Mouse (Mus musculus): ENCODE results near the gene Creb3l1.

Gene Creb3l1

GRCm38 (mm10) chr2:91963443-91963932 lies 60.8 kb downstream of the Creb3l1 start:
- DNase-seq (ENCODE audit: low spot score) = peak; percentile 94

- DNase-seq (ENCODE audit: low spot score) = no peak
Observed at GRCm38 (mm10) chr2:91962864-91963401, 61.4 kb downstream of the Creb3l1 start.

- DNase-seq (ENCODE audit: low spot score) = no peak
Observed at GRCm38 (mm10) chr2:91961901-91962761, 62.2 kb downstream of the Creb3l1 start.

- no peak for DNase-seq (ENCODE audit: low spot score)
Observed at GRCm38 (mm10) chr2:91960459-91960858, 63.8 kb downstream of the Creb3l1 start.

GRCm38 (mm10) chr2:91959544-91960410 lies 64.5 kb downstream of the Creb3l1 start:
- DNase-seq (ENCODE audit: low spot score) = no peak

GRCm38 (mm10) chr2:91958701-91959457 lies 65.4 kb downstream of the Creb3l1 start:
- peak; percentile 77 for DNase-seq (ENCODE audit: low spot score)

GRCm38 (mm10) chr2:91958049-91958448 lies 66.3 kb downstream of the Creb3l1 start:
- DNase-seq (ENCODE audit: low spot score) = no peak

- DNase-seq (ENCODE audit: low spot score) = no peak
Observed at GRCm38 (mm10) chr2:91957096-91957495, 67.2 kb downstream of the Creb3l1 start.

GRCm38 (mm10) chr2:91955875-91956274 lies 68.4 kb downstream of the Creb3l1 start:
- DNase-seq (ENCODE audit: low spot score) = no peak

GRCm38 (mm10) chr2:91955121-91955591 lies 69.1 kb downstream of the Creb3l1 start:
- no peak for DNase-seq (ENCODE audit: low spot score)

- no peak for DNase-seq (ENCODE audit: low spot score)
Observed at GRCm38 (mm10) chr2:91953825-91954224, 70.5 kb downstream of the Creb3l1 start.

- no peak for DNase-seq (ENCODE audit: low spot score)
Observed at GRCm38 (mm10) chr2:91950275-91951085, 73.8 kb downstream of the Creb3l1 start.

- DNase-seq (ENCODE audit: low spot score) = no peak
Observed at GRCm38 (mm10) chr2:91949411-91950274, 74.7 kb downstream of the Creb3l1 start.

GRCm38 (mm10) chr2:91948792-91949241 lies 75.5 kb downstream of the Creb3l1 start:
- DNase-seq (ENCODE audit: low spot score) = no peak

- no peak for DNase-seq (ENCODE audit: low spot score)
Observed at GRCm38 (mm10) chr2:91948151-91948509, 76.2 kb downstream of the Creb3l1 start.

GRCm38 (mm10) chr2:91947397-91948150 lies 76.7 kb downstream of the Creb3l1 start:
- DNase-seq (ENCODE audit: low spot score) = no peak

- DNase-seq (ENCODE audit: low spot score) = no peak
Observed at GRCm38 (mm10) chr2:91946836-91947235, 77.5 kb downstream of the Creb3l1 start.

GRCm38 (mm10) chr2:91945483-91945882 lies 78.8 kb downstream of the Creb3l1 start, which contains the start of gene Gm9821:
Gene Gm9821 (plus strand): TSS chr2:91945703.
- no peak for DNase-seq (ENCODE audit: low spot score)

Measured in embryo, embryonic 10.5 days (tissue).